Mouse (Mus musculus) forebrain, embryonic 16.5 days (tissue): ENCODE data around the gene Gm5150. TPM values are rescaled to one million over a fixed set of nuclear protein-coding genes. Genes with fewer than 3 reads are reported as not detected.
A peak's percentile ranks its signal among the peaks of the same experiment; 100 is the strongest.
"Not testable (repeated sequence)": the region's sequence is repeated elsewhere in the genome, so short reads cannot be mapped to it uniquely, and the experiment has no call there.

Experiments used
- ATAC-seq: fragments of 200-750 bp; cut with Nextera tagmentation; 2 replicates; pipeline ENCODE4 v1.8.0; 2017; ENCODE audit warnings: mild to moderate bottlenecking, moderate library complexity
- H3K27ac ChIP-seq: fragments of 300-500 bp; sonication (generic); 2 replicates; pipeline ENCODE4 v1.5.1; 2014; ENCODE audit warnings: low read length, control low read depth
- H3K27me3 ChIP-seq: fragments of 300-500 bp; sonication (generic); replicated peaks from 2 replicates; pipeline ENCODE4 v1.6.1; 2014; ENCODE audit warnings: low read length; ENCODE audit not compliant: control insufficient read depth, insufficient read depth
- H3K36me3 ChIP-seq: fragments of 300-500 bp; sonication (generic); 2 replicates; pipeline ENCODE4 v1.6.1; 2014; ENCODE audit not compliant: control insufficient read depth, insufficient read depth
- H3K4me1 ChIP-seq: fragments of 300-500 bp; sonication (generic); replicated peaks from 2 replicates; pipeline ENCODE4 v1.6.1; 2014; ENCODE audit warnings: low read length; ENCODE audit not compliant: control insufficient read depth, insufficient read depth
- H3K4me2 ChIP-seq: fragments of 300-500 bp; sonication (generic); 2 replicates; pipeline ENCODE4 v1.6.1; 2014; ENCODE audit warnings: mild to moderate bottlenecking, low read length, control low read depth
- H3K4me3 ChIP-seq: fragments of 300-500 bp; sonication (generic); replicated peaks from 2 replicates; pipeline ENCODE4 v1.5.1; 2014; ENCODE audit warnings: mild to moderate bottlenecking, low read length, control low read depth
- H3K9ac ChIP-seq: fragments of 300-500 bp; sonication (generic); replicated peaks from 2 replicates; pipeline ENCODE4 v1.6.1; 2014; ENCODE audit warnings: low read depth, low read length, control low read depth
- H3K9me3 ChIP-seq: fragments of 300-500 bp; sonication (generic); 2 replicates; pipeline ENCODE4 v1.6.1; 2016; ENCODE audit warnings: low read length; ENCODE audit not compliant: control insufficient read depth
- WGBS: fragments of 180-500 bp; shearing (Covaris S2); extraction: QIAGEN DNeasy Blood & Tissue Kit; methylation state at CpG from one replicate; pipeline ENCODE4 v1.1.7; 2014; 5-methylcytosine and 5-hydroxymethylcytosine counted together
- polyA plus RNA-seq: library from polyadenylated mRNA; unstranded; fragments of >200 nt; fragmentation: Nextera tagmentation; extraction: Ambion mirVana; gene quantifications from 2 replicates; pipeline ENCODE4 v1.2.1, GENCODE M21; 2015

The Gm5150 gene
- polyA plus RNA-seq, result not detected in 2 replicates

- ATAC-seq, result no peak
- no peak within 1 kb of the TSS for H3K4me2 ChIP-seq
- WGBS, result 94% methylated on average over 2 of the region's 2 CpGs
- no peak within 1 kb of the TSS for H3K9ac ChIP-seq
- no peak within 1 kb of the TSS for H3K27ac ChIP-seq
- no peaks in the 10 kb centered on the region for H3K4me1 ChIP-seq
- H3K27me3 ChIP-seq, result no peaks in the 10 kb centered on the region
- H3K9me3 ChIP-seq, result no peaks in the 10 kb centered on the region
- no peak within 1 kb of the TSS for H3K4me3 ChIP-seq
- H3K36me3 ChIP-seq, result no peaks in the 10 kb centered on the region
These were observed at the start of gene Gm5150 for GRCm38 (mm10) chr3:16006215-16006614. Gene Gm5150, minus strand, starts transcription at chr3:16006437.

- not testable (repeated sequence) for H3K9me3 ChIP-seq, H3K4me3 ChIP-seq, H3K27me3 ChIP-seq, H3K4me1 ChIP-seq, H3K9ac ChIP-seq, H3K36me3 ChIP-seq, H3K27ac ChIP-seq, ATAC-seq, H3K4me2 ChIP-seq
- 87% methylated on average over 20 of the region's 20 CpGs for WGBS
These were observed 45.5 kb upstream of the Gm5150 start for GRCm38 (mm10) chr3:16051736-16052135.

GRCm38 (mm10) chr3:16047288-16047687, 41.1 kb upstream of the Gm5150 start:
- Histone ChIP-seq H3K4me1 (no peaks in the 10 kb centered on the region), H3K9ac (no peak overlapping the region), H3K27me3 (no peaks in the 10 kb centered on the region), H3K4me2 (no peak overlapping the region), H3K9me3 (no peaks in the 10 kb centered on the region), H3K36me3 (no peaks in the 10 kb centered on the region), H3K4me3 (no peak overlapping the region), H3K27ac (no peak overlapping the region)
- no peak for ATAC-seq
- WGBS, result 66% methylated on average over 4 of the region's 4 CpGs

GRCm38 (mm10) chr3:16043315-16043714, 37.1 kb upstream of the Gm5150 start:
- Histone ChIP-seq H3K4me2 (no peak overlapping the region), H3K4me1 (no peaks in the 10 kb centered on the region), H3K9me3 (no peaks in the 10 kb centered on the region), H3K4me3 (no peak overlapping the region), H3K36me3 (no peaks in the 10 kb centered on the region), H3K9ac (no peak overlapping the region), H3K27ac (no peak overlapping the region), H3K27me3 (no peaks in the 10 kb centered on the region)
- 6% methylated on average over 1 of the region's 1 CpGs for WGBS
- 0 out of 2 replicates have a peak, but pooled peaks have one; percentile 63 for ATAC-seq

GRCm38 (mm10) chr3:16024988-16025387, 18.8 kb upstream of the Gm5150 start:
- peak; percentile 63; the same call in 1 of the 2 replicates for ATAC-seq

GRCm38 (mm10) chr3:16022214-16022613, 16.0 kb upstream of the Gm5150 start:
- H3K9me3 ChIP-seq, result no peaks in the 10 kb centered on the region
- no peak overlapping the region for H3K27ac ChIP-seq
- no peaks in the 10 kb centered on the region for H3K4me1 ChIP-seq
- ATAC-seq, result no peak
- 65% methylated on average over 1 of the region's 1 CpGs for WGBS
- H3K4me2 ChIP-seq, result no peak overlapping the region
- H3K4me3 ChIP-seq, result no peak overlapping the region
- no peak overlapping the region for H3K9ac ChIP-seq
- H3K36me3 ChIP-seq, result no peaks in the 10 kb centered on the region
- no peaks in the 10 kb centered on the region for H3K27me3 ChIP-seq

More at GRCm38 (mm10) chr3:16024988-16025387, 18.8 kb upstream of the Gm5150 start:
- H3K27ac ChIP-seq, H3K4me3 ChIP-seq, H3K4me2 ChIP-seq, H3K27me3 ChIP-seq, H3K9me3 ChIP-seq, H3K4me1 ChIP-seq, H3K36me3 ChIP-seq, H3K9ac ChIP-seq: not testable (repeated sequence)
- WGBS, result 4% methylated on average over 4 of the region's 6 CpGs

GRCm38 (mm10) chr3:16014456-16014855, 8.2 kb upstream of the Gm5150 start:
- H3K36me3 ChIP-seq, H3K4me2 ChIP-seq, H3K27ac ChIP-seq, H3K27me3 ChIP-seq, H3K4me3 ChIP-seq, H3K4me1 ChIP-seq, H3K9ac ChIP-seq, H3K9me3 ChIP-seq, ATAC-seq: not testable (repeated sequence)
- WGBS, result 88% methylated on average over 2 of the region's 2 CpGs

GRCm38 (mm10) chr3:16007827-16008226, 1.6 kb upstream of the Gm5150 start:
- H3K4me3 ChIP-seq, result no peak overlapping the region
- 79% methylated on average over 1 of the region's 1 CpGs for WGBS
- H3K4me1 ChIP-seq, result no peaks in the 10 kb centered on the region
- no peaks in the 10 kb centered on the region for H3K9me3 ChIP-seq
- H3K27me3 ChIP-seq, result no peaks in the 10 kb centered on the region
- no peak overlapping the region for H3K9ac ChIP-seq
- H3K27ac ChIP-seq, result no peak overlapping the region
- ATAC-seq, result no peak
- H3K4me2 ChIP-seq, result no peak overlapping the region
- no peaks in the 10 kb centered on the region for H3K36me3 ChIP-seq

GRCm38 (mm10) chr3:16003890-16004633, 2.2 kb downstream of the Gm5150 start:
- 89% methylated on average over 3 of the region's 3 CpGs for WGBS
- no peak for ATAC-seq
- no peaks in the 10 kb centered on the region for H3K9me3 ChIP-seq

More at GRCm38 (mm10) chr3:16003890-16004633, 2.2 kb downstream of the Gm5150 start:
- Histone ChIP-seq H3K4me1 (no peaks in the 10 kb centered on the region), H3K27ac (no peak overlapping the region), H3K9ac (no peak overlapping the region), H3K4me2 (no peak overlapping the region), H3K27me3 (no peaks in the 10 kb centered on the region), H3K4me3 (no peak overlapping the region), H3K36me3 (no peaks in the 10 kb centered on the region)
